Mouse (Mus musculus) gastrocnemius, postnatal 25 days (tissue): ENCODE data around the gene Snrpg. TPM values are rescaled to one million over a fixed set of nuclear protein-coding genes. Genes with fewer than 3 reads are reported as not detected.
A peak's percentile ranks its signal among the peaks of the same experiment; 100 is the strongest.
"Not testable (repeated sequence)": the region's sequence is repeated elsewhere in the genome, so short reads cannot be mapped to it uniquely, and the experiment has no call there.

ENCODE experiments used
- DNase-seq: peaks from one replicate; pipeline ENCODE4 v3.0.0; 2022
- total RNA-seq, 2 experiments: library from RNA; stranded (reverse); gene quantifications; 1 replicate in 1 of 2; 2 replicates in 1 of 2; pipeline ENCODE4 v1.2.3; 2021

Gene Snrpg
- total RNA-seq, 2 experiments from 2014 or later = 26.2 to 27.1 TPM

- DNase-seq = no peak
Measured at GRCm38 (mm10) chr6:86366853-86367249, 4.3 kb upstream of the Snrpg start.

DNA sequence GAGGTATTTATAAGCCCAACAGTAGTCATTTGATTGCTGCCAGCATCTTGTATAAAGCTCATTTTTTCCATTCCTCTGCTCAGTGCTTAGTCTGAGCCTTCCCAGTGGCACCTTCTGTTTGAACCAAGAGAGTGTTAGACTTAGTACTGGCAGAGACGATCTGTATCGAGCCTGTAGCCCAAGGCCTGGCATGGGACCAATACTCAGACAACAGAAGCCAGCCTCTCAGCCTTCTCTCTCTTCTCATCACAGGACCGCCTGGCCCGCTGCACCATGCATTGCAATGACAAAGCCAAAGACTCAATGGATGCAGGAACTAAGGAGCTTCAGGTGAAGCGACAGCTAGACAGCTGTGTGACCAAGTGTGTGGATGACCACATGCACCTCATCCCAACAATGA is 2.6 kb upstream of the Snrpg start:
- no peak for DNase-seq

DNA sequence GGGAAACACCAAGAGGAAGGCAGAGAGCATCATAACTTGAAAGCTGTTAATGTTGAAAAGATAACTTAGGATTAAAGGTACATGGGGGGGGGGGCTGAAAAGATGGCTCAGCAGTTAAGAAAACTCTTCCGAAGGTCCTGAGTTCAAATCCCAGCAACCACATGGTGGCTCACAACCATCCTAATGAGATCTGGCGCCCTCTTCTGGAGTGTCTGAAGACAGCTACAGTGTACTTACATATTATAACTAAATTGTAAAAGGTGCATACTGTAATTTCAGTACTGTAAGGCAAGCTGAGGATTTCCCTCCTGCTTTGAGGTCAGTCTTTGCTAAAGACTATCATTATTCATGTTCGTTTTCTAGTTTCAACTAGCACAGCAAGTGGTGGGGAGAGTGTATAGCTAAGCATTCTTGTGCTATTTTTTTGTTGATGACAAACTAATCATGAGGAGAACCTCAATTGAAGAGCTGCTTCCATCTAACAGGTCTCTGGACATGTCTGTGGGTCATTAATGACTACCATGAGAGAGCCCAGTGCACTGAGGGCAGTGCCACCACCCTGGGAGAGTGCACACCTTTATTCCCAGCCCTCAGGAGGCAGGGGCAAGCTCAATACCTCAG is 901 bp upstream of the Snrpg start:
- DNase-seq = no peak

DNA sequence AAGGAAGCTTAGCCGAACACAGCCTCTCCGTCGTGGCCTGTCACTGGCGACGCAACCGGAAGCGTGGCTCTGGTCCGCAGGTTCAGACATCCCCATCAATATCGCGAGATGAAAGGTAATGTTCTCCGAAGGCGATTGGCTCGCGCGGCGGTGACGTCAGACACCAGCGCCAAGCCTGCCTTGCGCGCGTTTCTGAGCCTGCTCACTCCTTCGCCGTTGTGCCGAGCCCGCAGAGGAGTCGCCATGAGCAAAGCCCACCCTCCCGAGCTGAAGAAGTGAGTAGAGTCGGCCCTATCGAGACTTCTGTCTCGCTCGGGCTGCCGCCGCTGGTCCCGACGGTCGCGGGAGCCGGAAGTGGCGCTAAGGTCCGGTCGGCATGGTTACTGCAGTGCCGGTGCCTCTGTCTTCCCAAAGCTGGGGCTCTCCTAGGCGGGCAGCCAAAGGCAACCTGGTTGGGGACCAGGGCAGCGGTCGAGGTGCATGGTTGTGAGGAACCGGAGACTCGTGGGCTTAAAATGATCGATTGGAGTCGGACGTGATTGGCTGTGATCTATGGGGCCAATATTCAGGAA is 322 bp downstream of the Snrpg start:
- DNase-seq = peak; percentile 93

DNA sequence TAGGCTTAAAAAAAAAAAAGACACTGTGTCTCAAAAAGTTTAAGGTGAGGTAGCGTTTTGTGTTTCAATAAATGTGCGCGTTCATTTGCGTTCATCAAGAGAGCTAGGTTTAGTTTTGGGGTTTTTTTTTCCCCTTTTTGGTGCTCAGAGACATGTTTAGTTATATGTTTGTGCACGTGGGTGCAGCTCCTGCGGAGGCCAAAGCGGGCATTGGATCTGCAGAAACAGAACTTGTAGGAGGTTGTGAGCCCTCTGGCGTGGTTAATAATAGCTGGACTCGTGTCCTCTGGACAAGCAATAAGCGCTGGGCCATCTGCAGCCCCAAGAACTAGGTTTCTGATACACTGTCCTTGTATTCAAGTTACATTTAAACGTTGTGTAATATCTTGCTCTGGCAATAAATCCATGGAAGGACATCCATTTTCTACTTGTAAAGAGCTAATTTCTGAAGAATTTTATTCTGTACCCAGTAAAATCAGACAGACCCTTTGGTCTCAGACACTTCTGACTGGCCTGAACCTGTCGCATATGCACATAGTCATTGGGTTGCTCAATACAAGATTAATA is 929 bp downstream of the Snrpg start:
- no peak for DNase-seq

DNA sequence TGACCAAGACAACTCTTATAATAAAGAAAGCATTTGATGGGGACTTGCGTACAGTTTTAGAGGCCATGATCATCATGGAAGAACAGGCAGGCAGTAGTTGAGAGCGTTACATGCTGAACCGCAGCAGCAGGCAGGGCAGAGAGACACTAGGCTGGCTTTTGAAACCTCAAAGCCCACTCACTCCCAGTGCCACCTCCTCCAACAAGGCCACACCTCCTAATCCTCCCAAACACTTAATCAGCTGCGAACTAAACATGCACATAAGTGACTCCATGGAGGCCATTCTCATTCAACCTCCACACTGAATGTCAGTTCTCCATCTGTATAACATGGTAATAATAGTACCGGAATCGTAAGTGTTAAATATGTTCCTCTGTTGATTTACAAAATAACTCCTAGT is 2.5 kb downstream of the Snrpg start:
- DNase-seq = no peak

DNA sequence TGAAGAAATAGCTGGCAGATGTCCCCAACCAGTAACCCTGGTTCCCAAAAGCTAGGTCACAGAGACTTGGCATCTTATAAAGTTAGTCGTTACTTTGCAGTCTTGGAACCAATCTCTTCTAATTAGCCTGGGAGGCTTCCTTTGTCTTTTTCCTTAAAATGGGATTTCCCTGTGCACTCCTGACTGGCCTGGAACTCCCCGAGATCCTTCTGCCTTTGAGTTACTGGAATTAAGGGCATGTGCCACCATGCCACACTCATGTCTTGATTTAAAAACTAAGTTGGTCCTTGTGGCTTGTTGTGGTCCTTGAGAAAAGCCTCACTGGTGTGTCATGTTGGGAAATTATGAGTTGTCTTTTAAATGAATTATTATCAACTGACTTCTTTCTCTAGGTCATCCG is 7.2 kb downstream of the Snrpg start:
- DNase-seq = no peak

DNA sequence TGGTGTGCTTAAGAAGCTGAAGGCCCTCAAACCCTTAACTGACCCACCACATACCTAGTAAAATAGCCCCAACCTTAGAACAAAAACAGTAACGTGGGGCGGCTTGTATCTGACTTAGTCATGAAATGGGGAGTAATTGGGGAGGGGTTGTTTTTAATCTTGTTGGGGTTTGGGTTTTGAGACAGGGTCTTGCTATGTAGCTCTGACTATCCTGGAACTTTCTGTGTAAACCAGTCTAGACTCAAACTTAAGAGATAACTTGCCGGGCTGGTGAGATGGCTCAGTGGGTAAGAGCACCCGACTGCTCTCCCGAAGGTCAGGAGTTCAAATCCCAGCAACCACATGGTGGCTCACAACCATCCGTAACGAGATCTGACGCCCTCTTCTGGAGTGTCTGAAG is 9.0 kb downstream of the Snrpg start:
- not testable (repeated sequence) for DNase-seq

DNA sequence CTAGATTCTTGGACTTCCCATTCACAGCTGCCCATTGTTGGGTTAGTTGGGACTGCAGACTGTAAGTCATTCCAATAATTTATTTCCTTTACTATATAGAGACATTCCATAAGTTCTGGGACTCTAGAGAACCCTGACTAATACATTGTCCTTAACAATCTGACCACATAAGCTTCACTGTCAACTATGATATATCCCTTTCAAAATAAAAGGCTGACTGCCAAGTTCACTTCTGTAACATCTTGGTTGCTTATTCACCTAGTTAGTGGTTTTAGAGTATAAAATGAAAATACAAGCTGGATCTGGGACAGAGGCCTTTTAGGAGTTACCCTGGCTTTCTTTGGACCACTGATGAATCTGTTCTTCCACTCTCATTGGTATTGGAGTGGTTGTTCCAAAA is 11.4 kb downstream of the Snrpg start:
- DNase-seq = no peak

DNA sequence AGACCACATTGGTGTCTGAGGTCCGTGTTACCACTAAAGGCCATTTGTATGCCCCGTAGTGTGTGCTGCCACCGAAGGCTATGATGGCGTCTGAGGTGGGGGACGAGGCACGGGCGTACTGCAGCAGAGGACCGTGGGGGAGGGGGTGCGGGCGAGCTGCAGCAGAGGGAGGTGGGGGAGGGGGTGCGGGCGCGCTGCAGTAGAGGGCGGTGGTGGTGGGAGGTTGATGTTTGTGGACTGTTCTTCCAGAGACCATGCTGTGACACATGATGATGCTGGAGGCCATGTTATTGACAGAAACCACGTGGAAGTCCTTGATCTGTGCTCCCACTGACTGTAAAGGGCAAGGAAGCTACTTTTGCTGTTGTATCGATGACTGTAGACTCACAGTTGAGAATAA is 12.3 kb downstream of the Snrpg start:
- DNase-seq = no peak

GRCm38 (mm10) chr6:86384692-86385091 is 13.6 kb downstream of the Snrpg start:
- DNase-seq = no peak

DNA sequence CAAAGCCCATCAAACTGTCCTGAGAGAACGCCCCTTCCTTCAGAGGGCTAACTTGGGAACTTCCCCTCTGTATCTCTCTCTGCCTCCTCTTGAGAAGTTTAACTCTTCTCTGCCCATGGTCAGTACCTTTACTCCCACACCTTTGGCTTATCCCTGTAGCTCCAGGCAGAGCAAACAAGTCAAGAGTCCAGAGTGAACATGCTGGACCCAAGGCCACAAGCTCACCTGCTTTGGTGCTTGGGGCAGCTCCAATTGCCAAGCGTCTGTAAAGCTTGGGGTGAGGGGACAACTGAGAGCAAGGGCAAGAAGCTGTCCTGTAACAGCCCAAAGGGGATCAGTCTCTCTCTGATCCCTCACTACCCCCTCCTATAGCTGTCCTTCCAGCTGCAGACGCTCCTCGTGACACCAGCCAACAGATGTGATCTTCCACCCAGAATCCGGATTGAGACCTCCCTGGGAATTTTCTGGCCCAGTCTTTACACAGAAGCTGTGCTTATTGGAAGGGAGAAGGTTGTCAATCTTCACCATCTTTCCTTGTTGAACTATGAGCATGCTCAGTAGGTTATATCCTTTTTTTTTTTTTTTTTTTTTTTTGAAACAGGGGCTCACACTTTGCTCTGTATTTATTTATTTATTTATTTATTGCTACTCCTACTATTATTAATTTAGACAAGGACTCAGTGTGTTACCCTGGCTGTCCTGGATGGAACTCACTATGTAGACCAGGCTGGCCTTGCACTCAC is 14.4 kb downstream of the Snrpg start:
- DNase-seq = no peak

DNA sequence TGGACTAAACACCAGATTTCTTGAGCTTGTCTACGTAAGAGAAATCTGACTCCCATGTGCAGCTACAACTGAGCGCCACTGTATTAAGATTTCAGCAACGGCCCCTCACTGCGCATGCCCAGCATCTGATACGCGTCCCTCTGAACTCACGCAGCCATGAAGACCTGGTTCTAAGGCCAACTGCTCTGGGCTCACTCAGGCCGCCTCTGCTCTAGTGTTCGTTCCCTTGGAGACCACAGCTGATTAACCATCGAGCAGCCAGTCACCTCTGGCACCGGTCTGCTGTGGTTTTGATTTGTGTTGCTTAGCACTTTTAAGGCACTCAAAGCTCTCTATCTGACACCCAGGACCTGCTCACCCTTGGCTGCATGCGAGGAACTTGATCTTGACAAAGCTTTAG is 16.2 kb downstream of the Snrpg start:
- DNase-seq = no peak

GRCm38 (mm10) chr6:86388461-86388860 is 17.4 kb downstream of the Snrpg start:
- DNase-seq = no peak

DNA sequence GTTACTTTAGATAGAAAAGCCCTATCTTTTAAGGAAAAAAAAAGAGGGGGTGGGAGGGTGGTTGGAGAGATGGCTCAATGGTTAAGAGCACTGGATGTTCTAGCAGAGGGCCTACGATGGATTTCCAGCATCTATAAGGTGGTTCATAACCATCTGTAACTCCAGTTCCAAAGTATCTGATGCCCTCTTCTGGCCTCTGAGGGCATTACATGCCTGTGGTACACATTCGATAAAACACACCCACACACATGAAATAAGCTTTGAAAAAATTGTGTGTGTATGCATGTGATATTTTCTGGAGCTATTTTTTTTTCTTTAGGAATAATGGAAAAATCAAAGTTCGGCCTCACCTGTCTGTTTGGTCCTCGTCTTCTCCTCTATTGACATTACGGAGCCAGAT is 20.2 kb downstream of the Snrpg start:
- no peak for DNase-seq

DNA sequence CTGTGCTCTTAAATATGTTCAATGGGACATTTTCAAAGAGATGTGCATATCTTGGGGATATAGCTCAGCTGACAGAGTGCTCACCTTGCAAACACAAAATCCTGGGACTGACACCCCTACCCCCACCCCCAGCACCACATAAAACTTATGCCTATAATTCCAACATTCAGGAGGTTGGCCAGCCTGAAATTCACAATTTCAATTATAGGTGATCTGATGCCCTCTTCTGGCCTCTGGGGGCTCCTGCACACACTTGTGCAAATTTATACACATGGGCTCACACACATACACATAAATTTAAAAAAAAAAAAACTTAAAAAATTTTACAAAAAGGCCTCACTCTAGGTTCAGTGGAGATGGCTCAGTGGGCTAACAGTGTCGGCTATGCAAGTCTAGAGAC is 22.1 kb downstream of the Snrpg start:
- DNase-seq = no peak

GRCm38 (mm10) chr6:86394078-86394720 is 23.1 kb downstream of the Snrpg start:
- DNase-seq = no peak

- DNase-seq = no peak
Measured at GRCm38 (mm10) chr6:86395021-86395420, 23.9 kb downstream of the Snrpg start.

DNA sequence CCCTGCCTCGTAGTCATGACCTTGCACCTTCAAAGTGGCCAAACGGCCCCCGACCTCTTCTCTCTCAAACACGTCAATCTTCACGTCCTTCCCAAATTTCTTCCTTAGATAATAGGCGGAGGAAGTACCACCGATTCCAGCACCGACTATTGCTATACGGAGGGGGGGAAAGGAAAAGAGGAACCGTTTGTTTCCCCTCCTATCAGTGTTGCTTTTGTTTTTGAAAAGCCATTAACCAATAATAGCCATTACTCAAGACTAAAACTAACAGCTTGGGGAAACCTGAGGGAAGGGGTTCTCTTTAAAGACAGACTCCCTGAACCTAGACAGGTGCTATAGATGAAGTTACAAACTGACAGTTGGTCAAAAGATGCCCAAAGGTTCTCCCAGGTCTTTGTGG is 24.9 kb downstream of the Snrpg start:
- DNase-seq = no peak

DNA sequence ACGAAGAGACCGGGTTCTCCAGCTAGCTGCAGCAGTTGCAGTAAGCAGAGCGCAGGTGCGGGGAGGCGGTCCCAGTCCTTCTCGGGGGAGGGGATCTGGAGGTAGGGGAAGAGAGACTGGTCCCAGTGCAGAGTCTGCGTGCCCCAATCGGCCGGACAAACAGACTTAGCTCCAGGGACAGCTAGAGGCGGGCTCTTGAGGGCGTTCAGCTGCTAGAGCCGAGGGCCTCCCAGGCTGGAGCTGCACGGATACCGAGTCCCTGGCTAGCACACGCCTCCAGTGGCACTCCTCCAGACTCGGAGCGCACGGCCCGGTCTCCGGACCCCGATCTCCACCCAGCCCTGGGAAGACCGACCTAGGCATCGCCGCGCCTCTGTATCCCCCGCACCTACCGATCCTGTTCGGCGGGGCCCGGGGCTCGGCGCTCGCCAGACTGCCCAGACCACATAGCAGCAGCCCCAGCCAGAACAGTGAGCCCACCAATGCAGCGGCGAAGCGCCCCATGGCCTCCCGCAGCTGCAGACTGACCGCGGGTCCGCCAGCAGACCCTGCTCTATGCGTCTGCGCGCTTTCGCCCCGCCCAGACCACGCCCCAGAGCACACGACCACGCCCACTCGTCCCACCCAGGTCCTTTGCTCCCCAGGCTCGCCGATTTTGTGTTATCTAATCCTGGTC is 25.6 kb downstream of the Snrpg start, which contains the start of gene Pcyox1:
Pcyox1 (minus strand) TSS at position 574 of the 676 bp plus-strand sequence.
- peak; percentile 88 for DNase-seq

GRCm38 (mm10) chr6:86397257-86397980 is 26.3 kb downstream of the Snrpg start:
- no peak for DNase-seq

DNA sequence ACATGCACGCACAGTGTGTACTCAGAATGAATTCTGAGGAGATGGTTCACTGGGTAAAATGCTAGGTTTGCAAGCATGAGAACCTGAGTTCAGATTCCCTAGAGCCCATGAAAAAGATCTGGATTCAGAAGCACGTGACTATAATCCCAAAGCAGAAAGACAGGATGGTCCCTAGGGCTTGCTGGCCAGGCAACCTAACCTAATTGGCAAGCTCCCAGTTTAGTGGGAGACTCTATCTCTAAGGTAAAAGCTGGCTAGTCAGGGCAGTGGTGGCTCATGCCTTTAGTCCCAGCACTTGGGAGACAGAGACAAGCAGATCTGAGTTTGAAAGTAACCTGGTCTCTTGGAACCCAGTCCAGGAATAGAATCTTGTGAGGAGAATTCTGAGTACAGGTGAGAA is 27.9 kb downstream of the Snrpg start:
- no peak for DNase-seq
